Mouse (Mus musculus) heart, embryonic 13.5 days (tissue): ENCODE data around the gene Gm20390. TPM values are rescaled to one million over a fixed set of nuclear protein-coding genes. Genes with fewer than 3 reads are reported as not detected.

Experiments used
- ATAC-seq: fragments of 200-750 bp; cut with Nextera tagmentation; 2 replicates; pipeline ENCODE4 v1.8.0; 2017; ENCODE audit warnings: moderate TSS enrichment; ENCODE audit not compliant: insufficient number of reproducible peaks, low FRiP score, low TSS enrichment; ENCODE audit errors: extremely low read depth
- H3K27ac ChIP-seq: fragments of 300-500 bp; sonication (generic); replicated peaks from 2 replicates; pipeline ENCODE4 v1.5.1; 2015; ENCODE audit warnings: moderate library complexity, mild to moderate bottlenecking, inconsistent platforms
- H3K27me3 ChIP-seq: fragments of 300-500 bp; sonication (generic); replicated peaks from 2 replicates; pipeline ENCODE4 v1.6.1; 2015; ENCODE audit warnings: mild to moderate bottlenecking, inconsistent platforms
- H3K36me3 ChIP-seq: fragments of 300-500 bp; sonication (generic); 2 replicates; pipeline ENCODE4 v1.6.1; 2015; ENCODE audit warnings: mild to moderate bottlenecking, inconsistent platforms
- H3K4me1 ChIP-seq: fragments of 300-500 bp; sonication (generic); 2 replicates; pipeline ENCODE4 v1.6.1; 2015; ENCODE audit warnings: inconsistent platforms
- H3K4me2 ChIP-seq: fragments of 300-500 bp; sonication (generic); 2 replicates; pipeline ENCODE4 v1.6.1; 2015; ENCODE audit warnings: inconsistent platforms, mild to moderate bottlenecking, moderate library complexity
- H3K4me3 ChIP-seq: fragments of 300-500 bp; sonication (generic); 2 replicates; pipeline ENCODE4 v1.5.1; 2015; ENCODE audit warnings: moderate library complexity, mild to moderate bottlenecking, inconsistent platforms
- H3K9ac ChIP-seq: fragments of 300-500 bp; sonication (generic); 2 replicates; pipeline ENCODE4 v1.6.1; 2015; ENCODE audit warnings: inconsistent platforms, mild to moderate bottlenecking, moderate library complexity
- H3K9me3 ChIP-seq: fragments of 300-500 bp; sonication (generic); 2 replicates; pipeline ENCODE4 v1.6.1; 2016; ENCODE audit warnings: inconsistent platforms
- WGBS: fragments of 180-500 bp; shearing (Covaris S2); methylation state at CpG from one replicate; pipeline ENCODE4 v1.1.7; 2015; ENCODE audit warnings: mixed read lengths; 5-methylcytosine and 5-hydroxymethylcytosine counted together
- polyA plus RNA-seq: library from polyadenylated mRNA; unstranded; fragments of >200 nt; fragmentation: Nextera tagmentation; extraction: Ambion mirVana; gene quantifications from 2 replicates; pipeline ENCODE4 v1.2.1, GENCODE M21; 2015

Gene Gm20390
- polyA plus RNA-seq, 1 experiment from 2014 or later, result 303 TPM

DNA sequence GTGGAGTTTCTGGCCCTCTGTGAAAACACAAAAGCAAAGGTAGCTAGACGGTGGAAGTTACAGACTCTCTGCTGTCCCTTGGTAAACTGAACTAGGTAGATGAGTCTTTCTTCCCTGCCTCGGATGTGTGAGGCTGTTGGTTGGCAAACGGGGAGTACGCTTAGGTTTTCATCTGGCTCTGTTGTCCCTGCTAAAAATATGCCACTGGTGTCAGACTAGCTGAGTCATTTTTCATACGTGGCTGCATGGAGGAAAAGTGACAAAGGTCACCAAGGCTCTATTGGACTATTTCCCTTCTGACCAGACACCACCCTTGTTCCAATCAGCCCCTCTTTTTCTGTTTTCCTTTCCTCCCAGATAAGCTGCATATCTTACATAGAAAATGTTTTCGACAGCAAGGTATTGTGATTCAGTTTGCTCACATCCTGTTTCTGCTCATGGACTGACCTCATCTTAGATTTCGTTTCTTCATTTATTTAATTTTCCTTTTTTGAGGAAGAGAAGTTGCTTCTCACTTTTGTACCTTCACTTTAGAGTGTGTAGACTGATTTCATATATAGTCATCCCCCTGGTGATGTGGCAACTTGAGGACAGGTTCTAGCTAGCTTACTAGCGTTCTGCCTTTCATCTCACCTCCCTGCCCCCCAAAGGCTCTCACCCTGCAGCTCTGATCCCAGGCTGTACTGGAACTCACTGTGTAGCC, 19.7 kb upstream of the Gm20390 start:
- Histone ChIP-seq H3K9me3 (no peaks in the 10 kb centered on the region), H3K4me2 (peak overlapping the region; percentile 48), H3K9ac (peak overlapping the region; percentile 62), H3K27me3 (no peaks in the 10 kb centered on the region), H3K4me3 (no peak overlapping the region), H3K36me3 (no peaks in the 10 kb centered on the region), H3K4me1 (peaks cover 31% of the 10 kb centered on the region), H3K27ac (peak overlapping the region; percentile 96)
- 33% methylated on average over 8 of the region's 8 CpGs for WGBS
- no peak for ATAC-seq

DNA sequence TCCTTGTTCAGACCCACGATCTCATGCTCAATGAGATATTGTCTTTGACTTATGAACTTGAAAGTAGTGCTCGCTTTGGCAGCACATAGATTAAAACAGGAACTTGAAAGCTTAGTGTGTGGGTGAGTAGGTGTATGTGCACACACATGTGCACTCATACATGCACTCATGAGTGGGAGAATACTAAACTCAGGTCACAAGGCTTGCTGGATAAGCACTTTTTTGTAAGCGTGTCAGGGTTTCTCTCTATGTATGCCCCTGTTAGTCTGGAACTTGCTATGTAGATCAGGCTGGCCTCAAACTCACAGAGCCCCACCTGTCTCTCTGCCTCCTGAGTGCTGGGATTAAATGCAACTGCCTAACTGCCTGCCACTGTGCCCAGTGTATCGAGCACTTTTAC, 18.9 kb upstream of the Gm20390 start:
- Histone ChIP-seq H3K9ac (peak overlapping the region; percentile 62), H3K27me3 (no peaks in the 10 kb centered on the region), H3K36me3 (no peaks in the 10 kb centered on the region), H3K4me2 (no peak overlapping the region), H3K4me3 (no peak overlapping the region), H3K4me1 (peaks cover 31% of the 10 kb centered on the region), H3K27ac (peak overlapping the region; percentile 96), H3K9me3 (no peaks in the 10 kb centered on the region)
- ATAC-seq, result no peak
- 70% methylated on average over 4 of the region's 4 CpGs for WGBS

DNA sequence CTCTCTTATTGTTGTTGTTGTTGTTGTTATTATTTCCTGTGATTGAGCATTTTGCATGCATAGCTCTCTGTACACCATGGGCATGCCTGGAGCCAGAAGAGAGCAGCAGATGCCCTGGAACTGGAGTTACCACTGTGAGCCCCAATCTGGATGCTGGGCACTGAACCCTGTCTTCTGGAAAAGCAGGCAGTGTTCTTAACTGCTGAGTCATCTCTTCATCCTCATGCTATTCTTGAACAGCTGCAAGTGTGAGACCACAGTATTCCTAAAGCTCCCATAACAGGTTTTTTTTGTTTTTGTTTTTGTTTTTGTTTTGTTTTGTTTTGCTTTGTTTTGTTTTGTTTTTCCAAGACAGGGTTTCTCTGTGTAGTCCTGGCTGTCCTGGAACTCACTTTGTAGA, 18.2 kb upstream of the Gm20390 start:
- no peaks in the 10 kb centered on the region for H3K36me3 ChIP-seq
- no peak overlapping the region for H3K27ac ChIP-seq
- H3K9ac ChIP-seq, result no peak overlapping the region
- no peaks in the 10 kb centered on the region for H3K9me3 ChIP-seq
- no peak overlapping the region for H3K4me2 ChIP-seq
- no peak for ATAC-seq
- no peaks in the 10 kb centered on the region for H3K27me3 ChIP-seq
- no peak overlapping the region for H3K4me3 ChIP-seq
- peaks cover 31% of the 10 kb centered on the region for H3K4me1 ChIP-seq

DNA sequence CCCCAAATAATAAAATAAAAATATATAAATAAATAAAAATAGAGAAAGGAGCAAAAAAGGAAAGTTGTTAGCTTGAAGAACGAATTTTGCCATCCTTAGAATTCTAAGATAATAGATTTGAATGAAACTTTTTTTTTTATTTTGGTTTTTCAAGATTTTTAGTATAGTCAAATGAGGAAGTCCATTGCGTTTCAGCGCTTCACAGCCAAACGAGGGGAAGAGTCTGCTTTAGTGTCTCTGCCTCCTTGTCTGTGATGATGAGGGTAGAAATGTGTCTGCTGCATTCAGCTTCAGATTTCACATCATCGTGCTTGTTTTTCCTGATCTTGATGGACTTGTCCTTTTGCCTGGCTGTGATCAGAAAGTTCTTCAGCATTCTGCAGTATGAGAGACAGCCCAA, 17.2 kb upstream of the Gm20390 start:
- H3K4me1 ChIP-seq, result peaks cover 31% of the 10 kb centered on the region
- no peak overlapping the region for H3K4me3 ChIP-seq
- no peak overlapping the region for H3K4me2 ChIP-seq
- WGBS, result 79% methylated on average over 5 of the region's 5 CpGs
- no peak for ATAC-seq
- H3K27ac ChIP-seq, result no peak overlapping the region
- no peak overlapping the region for H3K9ac ChIP-seq
- H3K27me3 ChIP-seq, result no peaks in the 10 kb centered on the region
- H3K36me3 ChIP-seq, result no peaks in the 10 kb centered on the region
- no peaks in the 10 kb centered on the region for H3K9me3 ChIP-seq

DNA sequence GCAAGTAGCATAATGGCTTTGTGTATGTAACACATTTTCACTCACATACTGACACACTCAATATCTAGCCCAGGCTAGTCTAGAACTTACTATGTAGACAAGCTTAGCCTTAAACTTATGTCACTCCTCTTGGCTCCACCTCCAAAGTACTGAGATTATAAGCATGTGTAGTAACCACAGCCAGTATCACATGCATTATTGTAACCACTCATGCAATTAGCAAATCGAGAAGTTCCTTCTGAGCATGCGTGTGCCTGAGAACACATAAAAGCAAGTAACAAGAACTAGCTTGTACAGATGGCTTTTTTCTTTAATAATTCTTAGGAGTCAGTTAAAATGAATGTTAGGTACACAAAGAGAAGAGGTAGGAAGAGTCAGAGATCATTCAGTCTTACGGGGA, 16.5 kb upstream of the Gm20390 start:
- Histone ChIP-seq H3K4me1 (peaks cover 29% of the 10 kb centered on the region), H3K9me3 (no peaks in the 10 kb centered on the region), H3K9ac (no peak overlapping the region), H3K4me2 (no peak overlapping the region), H3K27me3 (no peaks in the 10 kb centered on the region), H3K27ac (no peak overlapping the region), H3K4me3 (no peak overlapping the region), H3K36me3 (no peaks in the 10 kb centered on the region)
- ATAC-seq, result no peak
- 86% methylated on average over 3 of the region's 3 CpGs for WGBS

DNA sequence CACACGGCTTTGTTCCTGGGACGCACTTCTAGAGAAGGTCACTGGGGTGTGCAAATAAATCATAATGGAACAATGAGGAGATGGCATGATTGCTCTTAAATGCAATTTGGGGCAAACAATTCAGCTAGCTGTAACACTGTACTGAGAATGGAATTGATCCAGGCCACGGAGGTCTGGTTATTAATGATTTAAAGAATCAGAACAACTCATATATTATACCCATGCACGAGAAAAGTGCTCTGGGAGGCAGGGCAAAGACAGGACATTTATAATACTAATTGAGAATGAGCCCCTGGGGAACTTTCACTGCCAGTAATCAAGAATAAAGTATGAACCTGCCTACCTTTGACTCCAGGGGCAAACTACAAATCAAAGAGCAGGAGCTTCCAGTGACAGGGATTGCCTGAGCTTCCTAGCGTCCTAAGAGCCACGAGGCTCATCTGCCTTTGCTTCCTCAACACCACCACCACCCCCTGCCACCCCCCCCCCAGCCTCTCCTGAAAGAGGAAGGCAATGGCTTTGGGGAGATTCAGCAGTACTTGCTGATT, 11.5 kb upstream of the Gm20390 start:
- Histone ChIP-seq H3K4me3 (no peak overlapping the region), H3K36me3 (no peaks in the 10 kb centered on the region), H3K27ac (no peak overlapping the region), H3K4me2 (no peak overlapping the region), H3K27me3 (no peaks in the 10 kb centered on the region), H3K9me3 (no peaks in the 10 kb centered on the region), H3K4me1 (no peaks in the 10 kb centered on the region), H3K9ac (no peak overlapping the region)
- WGBS, result 58% methylated on average over 6 of the region's 6 CpGs
- ATAC-seq, result no peak

DNA sequence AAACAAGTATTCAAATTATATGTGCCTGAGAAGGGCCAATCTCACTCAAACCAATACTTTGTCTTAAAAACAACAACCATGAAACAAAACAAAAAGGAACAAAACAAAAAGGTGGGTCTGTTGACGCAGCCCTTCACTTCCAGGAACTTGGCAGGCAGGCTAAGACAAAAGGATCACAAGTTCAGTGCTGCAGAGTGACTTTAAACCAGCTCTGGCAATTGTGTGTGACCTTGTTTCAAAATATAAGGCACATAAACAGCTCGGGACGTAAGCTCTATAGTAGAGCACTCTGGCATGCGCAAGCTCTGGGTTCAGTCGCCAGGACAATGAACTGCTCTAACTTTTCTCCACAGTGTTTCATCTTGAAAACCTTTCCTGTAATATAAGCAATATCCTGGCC, 4.9 kb upstream of the Gm20390 start:
- no peak for ATAC-seq
- H3K27ac ChIP-seq, result no peak overlapping the region
- H3K27me3 ChIP-seq, result no peaks in the 10 kb centered on the region
- 87% methylated on average over 5 of the region's 5 CpGs for WGBS
- no peak overlapping the region for H3K9ac ChIP-seq
- no peaks in the 10 kb centered on the region for H3K36me3 ChIP-seq
- H3K4me1 ChIP-seq, result peaks cover 9% of the 10 kb centered on the region
- no peak overlapping the region for H3K4me2 ChIP-seq
- no peaks in the 10 kb centered on the region for H3K9me3 ChIP-seq
- no peak overlapping the region for H3K4me3 ChIP-seq

DNA sequence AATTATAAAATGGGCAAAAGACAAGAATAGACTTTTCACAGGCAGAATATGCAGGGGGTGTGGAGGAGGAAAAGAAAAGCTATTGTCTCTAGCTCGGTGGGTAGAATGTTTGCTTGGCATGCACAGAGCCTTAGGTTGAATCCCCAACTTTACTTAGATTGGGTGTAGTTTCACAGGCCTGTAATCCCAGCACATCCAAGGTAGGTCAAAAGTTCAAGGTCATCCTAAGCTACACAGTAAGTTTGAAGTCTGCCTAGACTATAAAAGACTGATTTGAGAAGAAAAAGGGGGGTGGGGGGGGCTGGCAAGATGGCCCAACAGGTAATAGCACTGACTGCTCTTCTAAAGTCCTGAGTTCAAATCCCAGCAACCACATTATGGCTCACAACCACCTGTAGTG, 1.7 kb upstream of the Gm20390 start:
- ATAC-seq, result no peak
- Histone ChIP-seq H3K4me2 (no peak overlapping the region), H3K4me1 (peaks cover 21% of the 10 kb centered on the region), H3K36me3 (peaks cover 15% of the 10 kb centered on the region), H3K27me3 (no peaks in the 10 kb centered on the region), H3K9ac (no peak overlapping the region), H3K4me3 (no peak overlapping the region), H3K27ac (no peak overlapping the region), H3K9me3 (no peaks in the 10 kb centered on the region)
- 66% methylated on average over 1 of the region's 1 CpGs for WGBS

DNA sequence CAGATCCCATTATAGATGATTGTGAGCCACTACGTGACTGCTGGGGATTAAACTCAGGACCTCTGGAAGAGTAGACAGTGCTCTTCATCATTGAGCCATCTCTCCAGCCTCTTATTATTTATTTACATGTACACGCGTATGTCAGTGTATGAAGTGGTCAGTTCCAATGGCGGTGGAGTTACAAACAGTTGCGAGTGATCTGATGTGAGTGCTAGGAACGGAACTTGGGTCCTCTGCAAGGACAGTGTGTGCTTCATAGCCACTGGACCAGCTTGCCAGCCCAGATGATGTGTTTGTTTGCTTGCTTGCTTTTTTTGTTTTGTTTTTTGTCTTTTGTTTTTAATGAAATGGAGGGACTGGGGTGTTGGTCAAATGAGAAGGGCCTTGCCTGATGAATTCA, 1.1 kb upstream of the Gm20390 start:
- Histone ChIP-seq H3K4me2 (peak overlapping the region; percentile 89), H3K9me3 (no peaks in the 10 kb centered on the region), H3K27ac (peak overlapping the region; percentile 64; the same call in 1 of the 2 replicates), H3K27me3 (no peaks in the 10 kb centered on the region), H3K4me3 (no peak overlapping the region), H3K36me3 (peaks cover 21% of the 10 kb centered on the region), H3K4me1 (peaks cover 21% of the 10 kb centered on the region), H3K9ac (peak overlapping the region; percentile 71)
- ATAC-seq, result no peak
- 91% methylated on average over 6 of the region's 6 CpGs for WGBS

DNA sequence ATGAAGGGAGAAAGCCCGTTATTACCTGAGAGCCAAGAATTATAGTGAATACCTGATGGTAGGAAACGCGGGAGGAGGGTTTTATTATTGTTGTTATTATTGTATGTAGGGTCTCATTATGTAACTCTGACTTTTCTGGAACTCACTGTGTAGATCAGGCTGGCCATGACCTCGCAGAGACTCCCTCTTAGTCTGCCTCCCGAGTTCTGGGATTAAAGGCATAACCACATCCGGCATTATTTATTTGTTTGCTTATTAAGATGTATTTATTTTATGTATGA, 695 bp upstream of the Gm20390 start:
- peak overlapping the region; percentile 64 for H3K27ac ChIP-seq

DNA sequence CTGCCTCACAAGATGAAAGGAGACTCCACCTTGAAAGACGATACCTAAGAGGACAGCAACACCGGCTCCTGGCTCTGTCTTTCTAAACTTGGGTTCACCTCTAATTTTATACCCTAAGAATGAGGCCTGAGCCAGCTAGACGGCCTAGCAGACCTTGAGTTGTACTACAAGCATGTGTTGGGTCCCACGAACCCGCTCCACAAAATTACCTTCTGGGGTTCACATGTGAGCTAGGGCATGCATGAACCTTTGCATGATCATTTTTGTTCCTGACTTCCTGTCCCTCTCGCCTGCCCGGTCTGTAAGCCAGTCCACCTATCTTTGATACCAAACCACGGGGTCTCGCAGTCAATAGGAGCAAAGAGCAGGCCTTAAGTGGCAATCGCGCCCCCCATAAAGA, 712 bp downstream of the Gm20390 start:
- H3K27me3 ChIP-seq, result no peaks in the 10 kb centered on the region
- peak overlapping the region; percentile 80 for H3K27ac ChIP-seq
- H3K4me3 ChIP-seq, result peak overlapping the region; percentile 72
- peak overlapping the region; percentile 83 for H3K9ac ChIP-seq
- WGBS, result 2% methylated on average over 11 of the region's 11 CpGs
- H3K4me2 ChIP-seq, result peak overlapping the region; percentile 89
- no peak for ATAC-seq
- no peaks in the 10 kb centered on the region for H3K9me3 ChIP-seq
- H3K36me3 ChIP-seq, result peaks cover 39% of the 10 kb centered on the region
- peaks cover 21% of the 10 kb centered on the region for H3K4me1 ChIP-seq

More for the DNA sequence above, 695 bp upstream of the Gm20390 start:
- WGBS, result 38% methylated on average over 6 of the region's 6 CpGs
- H3K4me3 ChIP-seq, result peak overlapping the region; percentile 72
- peak overlapping the region; percentile 89 for H3K4me2 ChIP-seq
- peaks cover 21% of the 10 kb centered on the region for H3K4me1 ChIP-seq
- peaks cover 25% of the 10 kb centered on the region for H3K36me3 ChIP-seq
- no peak for ATAC-seq
- H3K9ac ChIP-seq, result peak overlapping the region; percentile 71
- H3K9me3 ChIP-seq, result no peaks in the 10 kb centered on the region
- H3K27me3 ChIP-seq, result no peaks in the 10 kb centered on the region

DNA sequence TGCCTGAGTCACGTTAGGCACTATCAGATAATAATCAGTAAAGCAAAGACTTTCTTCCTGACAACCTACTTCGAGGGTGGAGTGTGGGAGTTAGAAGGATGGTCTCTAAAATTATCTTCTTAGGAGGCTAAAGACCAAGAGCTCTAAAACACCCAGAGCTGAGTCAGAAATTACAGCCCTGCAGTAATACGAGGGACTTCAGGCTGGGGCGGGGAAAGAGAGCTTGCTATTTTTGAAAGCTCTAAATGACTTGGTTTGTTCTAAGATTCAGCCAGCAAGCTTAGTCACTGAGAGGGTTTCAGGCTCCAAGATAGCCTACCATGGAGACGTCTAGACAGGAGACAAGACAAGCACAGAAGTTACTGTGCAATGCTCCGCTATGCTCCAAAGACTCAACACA, 2.7 kb downstream of the Gm20390 start:
- H3K9ac ChIP-seq, result no peak overlapping the region
- H3K27me3 ChIP-seq, result no peaks in the 10 kb centered on the region
- no peak overlapping the region for H3K4me2 ChIP-seq
- WGBS, result 80% methylated on average over 6 of the region's 6 CpGs
- no peaks in the 10 kb centered on the region for H3K9me3 ChIP-seq
- H3K36me3 ChIP-seq, result peaks cover 57% of the 10 kb centered on the region
- no peak overlapping the region for H3K4me3 ChIP-seq
- H3K27ac ChIP-seq, result no peak overlapping the region
- no peak for ATAC-seq
- H3K4me1 ChIP-seq, result peaks cover 21% of the 10 kb centered on the region
